Mouse (Mus musculus) layer of hippocampus, adult 9-11 months (tissue): ENCODE measurements around the gene Dpm1.

Experiments
- DNase-seq: peaks from one replicate; pipeline ENCODE4 v3.0.0; 2022

The Dpm1 gene

GRCm38 (mm10) chr2:168160370-168160930 lies 69.9 kb downstream of the Dpm1 start:
- DNase-seq, result no peak
